Mouse (Mus musculus): ENCODE measurements around the gene Dnm1l. TPM values are rescaled to one million over a fixed set of nuclear protein-coding genes. Genes with fewer than 3 reads are reported as not detected.
"Not testable (repeated sequence)": the region's sequence is repeated elsewhere in the genome, so short reads cannot be mapped to it uniquely, and the experiment has no call there.

Dnm1l gene
- 57.7 and 65.3 TPM in 2 replicates for polyA plus RNA-seq (2015; fragmentation: Nextera tagmentation; extraction: Ambion mirVana)

DNA sequence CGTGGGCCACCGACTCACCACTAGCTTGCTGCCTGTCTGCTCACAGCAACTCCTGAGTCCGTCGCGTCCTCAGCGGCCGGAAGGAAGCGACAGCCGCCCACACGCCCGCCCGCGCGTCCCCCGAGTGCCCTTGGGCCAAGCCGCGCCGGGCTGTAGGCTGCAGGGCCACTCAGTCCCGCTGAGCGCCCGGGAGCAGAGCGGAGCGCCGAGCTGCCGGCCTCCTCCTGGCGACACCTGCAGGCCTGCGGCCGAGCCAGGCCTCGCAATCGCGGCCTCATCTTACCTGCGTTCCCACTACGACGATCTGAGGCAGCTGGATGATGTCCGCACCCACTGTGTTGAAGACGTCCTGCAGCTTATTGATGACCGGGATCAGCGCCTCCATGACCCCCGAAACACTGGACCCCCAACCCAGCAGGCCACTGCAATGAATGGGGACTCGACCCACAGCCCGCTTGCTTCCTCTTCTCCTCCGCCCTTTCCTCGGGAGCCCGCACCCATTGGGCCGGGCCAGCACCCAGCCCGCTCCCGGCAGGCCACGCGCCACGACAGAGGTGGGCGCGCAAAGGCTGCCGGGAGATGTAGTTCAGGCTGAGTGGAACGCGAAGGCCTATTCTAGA lies at the start of gene Dnm1l:
Gene Dnm1l, minus strand, starts transcription at position 479 of the 620 bp plus-strand sequence.
- Histone ChIP-seq H3K27me3 (no peaks in the 10 kb centered on the region), H3K9me3 (replicated peaks) (no peaks in the 10 kb centered on the region)
- peak; percentile 99 for ATAC-seq (replicated peaks; ENCODE audit: insufficient number of reproducible peaks, insufficient read depth, low FRiP score, low read depth)

DNA sequence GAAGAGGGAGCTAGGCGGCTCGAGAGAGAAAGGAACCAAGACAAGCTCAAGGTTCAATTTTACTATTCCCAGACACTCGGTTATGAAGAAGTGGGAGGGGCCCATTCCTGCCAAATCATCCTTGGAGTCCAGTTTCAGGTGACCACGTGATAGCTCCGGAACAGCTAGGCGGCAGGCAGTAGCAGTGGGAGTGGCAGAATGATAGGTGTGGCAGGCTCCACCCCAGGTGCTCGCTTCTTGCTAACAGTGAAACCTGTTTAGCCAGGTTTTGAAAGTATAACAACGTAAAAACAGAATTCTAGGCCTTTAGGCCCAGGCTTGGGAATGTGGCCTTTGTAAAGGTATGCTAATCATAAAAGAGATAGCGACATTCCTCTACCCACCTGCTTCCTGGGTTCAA lies 8.5 kb upstream of the Dnm1l start:
- H3K9me3 ChIP-seq (replicated peaks); H3K27me3 ChIP-seq; H3K36me3 ChIP-seq; H3K4me1 ChIP-seq (replicated peaks); H3K4me2 ChIP-seq; H3K27ac ChIP-seq; H3K9ac ChIP-seq; H3K4me3 ChIP-seq; ATAC-seq (replicated peaks; ENCODE audit: insufficient number of reproducible peaks, insufficient read depth, low FRiP score, low read depth): not testable (repeated sequence)
- WGBS, result 61% methylated on average over 9 of the region's 9 CpGs

More for the DNA sequence above, at the start of gene Dnm1l:
- WGBS, result under 1% methylated on average over 55 of the region's 55 CpGs
- no peaks in the 10 kb centered on the region for H3K36me3 ChIP-seq
- H3K4me3 ChIP-seq, result peak within 1 kb of the TSS; percentile 91
- H3K4me2 ChIP-seq, result peak within 1 kb of the TSS; percentile 69
- peak within 1 kb of the TSS; percentile 93 for H3K9ac ChIP-seq
- peak within 1 kb of the TSS; percentile 99 for H3K27ac ChIP-seq
- peaks cover 12% of the 10 kb centered on the region for H3K4me1 ChIP-seq (replicated peaks)

DNA sequence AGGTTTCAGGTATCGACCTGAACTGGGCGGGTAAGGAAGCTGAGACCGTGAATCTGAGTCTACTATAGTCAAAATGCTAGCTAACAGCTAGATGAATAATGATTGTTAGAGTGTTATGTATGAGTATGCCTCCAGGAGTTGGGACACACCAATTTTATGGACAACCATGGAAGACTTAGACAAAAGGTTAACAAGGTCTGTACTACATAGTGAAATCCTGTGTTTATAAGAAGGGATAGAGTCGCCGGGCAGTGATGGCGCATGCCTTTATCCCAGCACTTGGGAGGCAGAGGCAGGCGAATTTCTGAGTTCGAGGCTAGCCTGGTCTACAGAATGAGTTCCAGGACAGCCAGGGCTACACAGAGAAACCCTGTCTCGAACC lies 333 bp upstream of the Dnm1l start:
- H3K27ac ChIP-seq; H3K9me3 ChIP-seq (replicated peaks); H3K36me3 ChIP-seq; H3K27me3 ChIP-seq; ATAC-seq (replicated peaks; ENCODE audit: insufficient number of reproducible peaks, insufficient read depth, low FRiP score, low read depth); H3K9ac ChIP-seq: not testable (repeated sequence)
- peak overlapping the region; percentile 69 for H3K4me2 ChIP-seq
- H3K4me3 ChIP-seq, result peak overlapping the region; percentile 91
- WGBS, result 50% methylated on average over 9 of the region's 9 CpGs
- peaks cover 11% of the 10 kb centered on the region for H3K4me1 ChIP-seq (replicated peaks)

DNA sequence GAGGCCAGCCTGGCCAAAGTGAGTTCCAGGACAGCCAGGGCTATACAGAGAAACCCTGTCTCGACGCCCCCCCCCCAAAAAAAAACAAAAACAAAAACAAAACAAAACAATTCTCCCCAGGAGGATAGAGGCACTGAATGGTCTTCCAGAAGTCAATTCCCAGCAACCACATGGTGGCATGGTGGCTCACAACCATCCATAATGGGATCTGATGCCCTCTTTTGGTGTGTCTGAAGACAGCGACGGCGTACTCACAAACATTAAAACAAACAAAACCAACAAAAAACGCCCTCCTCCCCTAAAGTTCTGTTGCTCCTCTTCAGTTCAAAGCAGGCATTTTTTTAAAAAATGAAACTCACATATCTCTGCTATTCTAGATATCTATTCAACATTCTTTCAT lies 851 bp downstream of the Dnm1l start:
- no peak for ATAC-seq (replicated peaks; ENCODE audit: insufficient number of reproducible peaks, insufficient read depth, low FRiP score, low read depth)
- H3K27ac ChIP-seq, result peak overlapping the region; percentile 99
- no peaks in the 10 kb centered on the region for H3K9me3 ChIP-seq (replicated peaks)
- peaks cover 12% of the 10 kb centered on the region for H3K4me1 ChIP-seq (replicated peaks)
- H3K4me3 ChIP-seq, result peak overlapping the region; percentile 91
- peak overlapping the region; percentile 69 for H3K4me2 ChIP-seq
- no peaks in the 10 kb centered on the region for H3K27me3 ChIP-seq
- H3K9ac ChIP-seq, result peak overlapping the region; percentile 93
- WGBS, result 6% methylated on average over 6 of the region's 6 CpGs
- H3K36me3 ChIP-seq, result no peaks in the 10 kb centered on the region

DNA sequence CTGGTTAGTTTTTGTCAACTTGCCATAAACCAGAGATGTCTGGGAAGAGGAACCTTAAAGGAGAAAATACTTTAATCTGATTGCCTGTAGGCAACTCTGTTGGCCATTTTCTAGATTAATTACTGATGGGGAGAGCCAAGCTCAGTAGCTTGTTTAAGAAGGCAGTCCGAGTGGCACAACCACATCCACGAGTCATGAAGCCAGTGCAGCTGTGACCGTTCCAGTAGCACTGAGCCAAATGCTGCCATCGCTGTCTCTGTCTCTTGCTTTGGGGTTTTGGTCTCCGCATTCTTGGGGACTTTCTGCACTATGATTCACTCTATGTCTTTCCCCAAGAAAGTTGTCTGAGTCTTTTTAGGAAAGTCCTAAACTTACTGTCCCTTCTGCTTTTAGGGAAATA lies 12.3 kb downstream of the Dnm1l start:
- Histone ChIP-seq H3K36me3 (peaks cover 4% of the 10 kb centered on the region; the same call in 1 of the 2 replicates), H3K4me3 (no peak overlapping the region), H3K27me3 (no peaks in the 10 kb centered on the region), H3K9ac (no peak overlapping the region), H3K4me2 (no peak overlapping the region), H3K27ac (no peak overlapping the region), H3K9me3 (replicated peaks) (no peaks in the 10 kb centered on the region), H3K4me1 (replicated peaks) (peaks cover 5% of the 10 kb centered on the region; the same call in 1 of the 2 replicates)
- WGBS, result 89% methylated on average over 5 of the region's 5 CpGs
- ATAC-seq (replicated peaks; ENCODE audit: insufficient number of reproducible peaks, insufficient read depth, low FRiP score, low read depth), result no peak

DNA sequence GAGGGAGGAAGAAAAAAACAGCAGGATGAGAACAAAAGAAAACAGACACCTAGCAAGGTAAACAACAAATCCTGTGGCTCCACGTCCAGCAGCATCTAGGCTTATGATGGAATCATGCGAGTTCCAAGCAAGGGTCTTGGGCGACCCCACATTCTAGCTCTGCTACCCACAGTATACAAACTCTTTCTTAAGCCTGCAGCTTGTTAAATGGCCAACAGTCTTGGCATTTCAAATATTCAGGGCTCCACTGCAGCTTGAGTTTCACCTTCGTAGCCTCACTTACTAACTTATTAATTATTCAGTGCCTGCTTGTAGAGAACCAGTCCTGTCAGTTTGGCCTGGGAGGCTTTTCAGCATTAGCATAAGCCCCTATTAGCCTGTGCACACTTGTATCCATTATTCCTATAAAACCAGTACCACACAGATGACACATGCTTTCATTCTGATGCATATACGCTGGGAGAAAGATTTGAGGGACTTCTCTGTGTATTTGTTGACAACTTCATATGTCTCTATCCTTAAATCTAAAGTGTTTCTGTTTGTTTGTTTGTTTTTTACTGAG lies 32.9 kb downstream of the Dnm1l start:
- 88% methylated on average over 5 of the region's 5 CpGs for WGBS
- H3K27ac ChIP-seq, result no peak overlapping the region
- no peak overlapping the region for H3K4me2 ChIP-seq
- no peak overlapping the region for H3K9ac ChIP-seq
- H3K9me3 ChIP-seq (replicated peaks), result no peaks in the 10 kb centered on the region
- no peak overlapping the region for H3K4me3 ChIP-seq
- no peaks in the 10 kb centered on the region for H3K27me3 ChIP-seq
- H3K4me1 ChIP-seq (replicated peaks), result no peaks in the 10 kb centered on the region
- no peak for ATAC-seq (replicated peaks; ENCODE audit: insufficient number of reproducible peaks, insufficient read depth, low FRiP score, low read depth)
- peaks cover 38% of the 10 kb centered on the region for H3K36me3 ChIP-seq

DNA sequence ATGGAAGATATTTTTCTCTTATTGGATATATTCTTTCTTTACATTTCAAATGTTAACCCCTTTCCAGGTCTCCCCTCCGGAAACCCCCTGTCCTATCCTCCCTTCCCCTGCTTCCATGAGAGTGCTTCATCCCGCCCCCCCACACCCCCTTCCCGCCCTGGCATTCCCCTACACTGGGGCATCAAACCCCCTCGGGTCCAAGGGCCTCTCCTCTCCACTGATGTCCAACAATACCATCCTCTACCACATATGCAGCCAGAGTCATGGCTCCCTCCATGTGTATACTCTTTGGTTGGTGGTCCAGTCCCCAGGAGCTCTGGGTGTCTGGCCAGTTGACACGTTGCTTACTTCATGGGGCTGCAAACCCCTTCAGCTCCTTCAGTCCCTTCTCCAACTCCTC lies 47.4 kb downstream of the Dnm1l start:
- Histone ChIP-seq H3K9me3 (replicated peaks) (no peaks in the 10 kb centered on the region), H3K4me2 (no peak overlapping the region), H3K27ac (no peak overlapping the region), H3K4me1 (replicated peaks) (no peaks in the 10 kb centered on the region), H3K36me3 (peaks cover 71% of the 10 kb centered on the region), H3K27me3 (no peaks in the 10 kb centered on the region), H3K4me3 (no peak overlapping the region), H3K9ac (no peak overlapping the region)
- WGBS, result 79% methylated on average over 5 of the region's 5 CpGs
- ATAC-seq (replicated peaks; ENCODE audit: insufficient number of reproducible peaks, insufficient read depth, low FRiP score, low read depth), result no peak

DNA sequence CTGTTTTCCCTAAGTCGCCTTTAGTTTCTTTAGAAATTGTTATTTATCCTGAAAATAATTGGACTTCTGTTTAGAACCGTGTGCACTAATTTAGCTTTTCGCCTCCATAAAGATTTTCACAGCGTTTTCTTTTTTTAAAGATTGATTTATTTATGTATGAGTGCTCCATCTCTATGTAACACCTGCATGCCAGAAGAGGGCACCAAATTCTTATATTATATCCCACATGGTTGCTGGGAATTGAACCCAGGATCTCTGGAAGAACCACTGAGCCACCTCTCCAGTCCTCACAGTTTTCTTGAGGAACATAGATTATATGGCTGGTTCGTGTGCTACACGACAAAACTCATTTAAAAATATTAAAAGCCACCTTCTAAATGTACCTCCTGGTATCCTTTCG lies 54.9 kb downstream of the Dnm1l start:
- 21% methylated on average over 7 of the region's 7 CpGs for WGBS
- Histone ChIP-seq H3K4me2 (peak overlapping the region; percentile 92), H3K9ac (peak overlapping the region; percentile 91), H3K27me3 (no peaks in the 10 kb centered on the region), H3K36me3 (peaks cover 24% of the 10 kb centered on the region), H3K27ac (peak overlapping the region; percentile 96), H3K9me3 (replicated peaks) (no peaks in the 10 kb centered on the region), H3K4me3 (peak overlapping the region; percentile 98), H3K4me1 (replicated peaks) (peaks cover 17% of the 10 kb centered on the region)
- no peak for ATAC-seq (replicated peaks; ENCODE audit: insufficient number of reproducible peaks, insufficient read depth, low FRiP score, low read depth)

DNA sequence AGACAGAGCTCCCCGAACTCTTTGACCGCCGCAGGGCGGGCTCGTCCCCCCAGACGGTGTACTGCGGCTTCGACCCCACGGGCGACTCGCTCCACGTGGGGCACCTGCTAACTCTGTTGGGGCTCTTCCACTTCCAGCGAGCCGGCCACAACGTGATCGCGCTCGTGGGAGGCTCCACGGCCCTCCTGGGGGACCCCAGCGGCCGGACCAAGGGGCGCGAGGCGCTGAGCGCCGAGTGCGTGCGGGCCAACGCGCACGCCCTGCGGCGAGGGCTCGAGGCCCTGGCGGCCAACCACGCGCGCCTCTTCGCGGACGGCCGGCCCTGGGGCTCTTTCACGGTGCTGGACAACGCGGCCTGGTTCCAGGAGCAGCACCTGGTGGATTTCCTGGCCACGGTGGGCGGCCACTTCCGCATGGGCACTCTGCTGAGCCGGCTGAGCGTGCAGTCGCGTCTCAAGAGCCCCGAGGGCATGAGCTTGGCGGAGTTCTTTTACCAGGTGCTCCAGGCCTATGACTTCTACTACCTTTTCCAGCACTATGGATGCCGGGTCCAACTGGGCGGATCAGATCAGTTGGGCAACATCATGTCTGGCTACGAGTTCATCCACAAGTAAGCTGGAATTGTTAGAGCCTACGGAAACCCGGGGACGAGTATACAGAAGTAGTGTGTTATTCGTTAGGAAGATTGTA lies 55.5 kb downstream of the Dnm1l start:
- Histone ChIP-seq H3K27me3 (no peaks in the 10 kb centered on the region), H3K9ac (peak overlapping the region; percentile 91), H3K4me2 (peak overlapping the region; percentile 92), H3K36me3 (peaks cover 22% of the 10 kb centered on the region), H3K4me3 (peak overlapping the region; percentile 98), H3K27ac (peak overlapping the region; percentile 96), H3K9me3 (replicated peaks) (no peaks in the 10 kb centered on the region), H3K4me1 (replicated peaks) (peaks cover 17% of the 10 kb centered on the region)
- peak; percentile 54 for ATAC-seq (replicated peaks; ENCODE audit: insufficient number of reproducible peaks, insufficient read depth, low FRiP score, low read depth)
- WGBS, result under 1% methylated on average over 61 of the region's 61 CpGs

DNA sequence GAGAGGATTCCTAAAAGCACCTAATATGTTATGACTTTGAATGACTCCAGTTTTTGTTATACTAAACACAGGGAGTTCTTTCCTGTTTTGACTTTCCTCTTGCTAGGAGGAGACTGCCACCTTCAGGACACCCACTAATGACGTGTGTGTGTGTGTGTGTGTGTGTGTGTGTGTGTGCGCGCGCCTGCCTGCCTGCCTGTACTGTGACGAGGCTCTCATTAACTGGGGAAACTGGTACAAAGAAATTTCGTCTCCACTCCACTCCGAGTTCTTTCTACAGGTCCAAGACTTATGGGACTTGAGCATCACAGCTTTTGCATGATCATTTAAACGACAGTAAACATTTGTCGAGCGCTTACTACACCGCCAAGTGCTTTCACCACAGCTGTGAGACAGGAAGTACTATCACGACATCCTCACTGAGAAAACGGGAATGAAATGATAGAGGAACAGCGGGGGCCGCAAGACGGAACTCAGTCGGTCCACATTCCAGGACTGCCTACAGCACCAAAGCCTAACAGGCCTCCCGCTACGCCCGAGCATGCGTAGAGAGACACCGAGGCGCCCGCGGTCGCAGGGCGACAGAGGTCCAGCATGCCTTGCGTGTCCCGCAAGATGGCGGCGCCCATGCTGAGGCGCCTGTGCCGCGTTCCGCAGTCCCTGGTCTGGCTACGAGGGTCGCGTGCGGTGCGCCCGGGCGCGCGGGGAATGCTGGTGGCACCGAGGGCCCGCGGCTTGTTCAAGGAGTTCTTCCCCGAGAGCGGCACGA lies 56.2 kb downstream of the Dnm1l start, which contains the start of gene Yars2:
Gene Yars2, plus strand, starts transcription at position 597 of the 769 bp plus-strand sequence.
- Histone ChIP-seq H3K27me3 (no peaks in the 10 kb centered on the region), H3K9me3 (replicated peaks) (no peaks in the 10 kb centered on the region), H3K9ac (peak within 1 kb of the TSS; percentile 91), H3K4me2 (peak within 1 kb of the TSS; percentile 92), H3K36me3 (peaks cover 15% of the 10 kb centered on the region), H3K4me1 (replicated peaks) (peaks cover 17% of the 10 kb centered on the region), H3K4me3 (peak within 1 kb of the TSS; percentile 98), H3K27ac (peak within 1 kb of the TSS; percentile 96)
- ATAC-seq (replicated peaks; ENCODE audit: insufficient number of reproducible peaks, insufficient read depth, low FRiP score, low read depth), result peak; percentile 99
- WGBS, result under 1% methylated on average over 50 of the region's 50 CpGs

DNA sequence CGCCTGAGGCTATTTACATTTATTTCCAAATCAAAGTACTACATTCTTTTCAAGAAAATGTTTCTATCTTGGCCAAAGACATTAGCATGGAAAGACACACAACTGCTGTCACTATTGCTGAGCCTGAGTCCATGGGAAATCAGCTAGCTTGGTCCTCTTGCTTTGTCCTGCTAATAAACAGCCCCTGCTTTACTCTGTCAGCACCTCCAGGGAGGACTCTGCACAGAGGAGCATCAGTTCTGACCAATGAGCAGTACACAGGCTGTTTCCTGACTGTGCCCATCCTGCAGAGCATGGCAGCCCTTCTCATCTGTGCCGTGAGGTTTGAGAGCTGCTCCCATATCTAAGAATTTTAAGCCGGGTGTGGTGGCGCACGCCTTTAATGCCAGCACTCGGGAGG lies 85.0 kb downstream of the Dnm1l start:
- peaks cover 49% of the 10 kb centered on the region for H3K36me3 ChIP-seq
- 86% methylated on average over 6 of the region's 6 CpGs for WGBS
- H3K4me2 ChIP-seq, result no peak overlapping the region
- H3K9ac ChIP-seq, result no peak overlapping the region
- peaks cover 5% of the 10 kb centered on the region; the same call in 1 of the 2 replicates for H3K4me1 ChIP-seq (replicated peaks)
- no peak overlapping the region for H3K4me3 ChIP-seq
- H3K9me3 ChIP-seq (replicated peaks), result no peaks in the 10 kb centered on the region
- H3K27me3 ChIP-seq, result no peaks in the 10 kb centered on the region
- no peak for ATAC-seq (replicated peaks; ENCODE audit: insufficient number of reproducible peaks, insufficient read depth, low FRiP score, low read depth)
- H3K27ac ChIP-seq, result no peak overlapping the region

All from heart, embryonic 15.5 days (tissue).